Mouse (Mus musculus): ENCODE measurements around the gene Lnx1.

Lnx1 gene

DNA sequence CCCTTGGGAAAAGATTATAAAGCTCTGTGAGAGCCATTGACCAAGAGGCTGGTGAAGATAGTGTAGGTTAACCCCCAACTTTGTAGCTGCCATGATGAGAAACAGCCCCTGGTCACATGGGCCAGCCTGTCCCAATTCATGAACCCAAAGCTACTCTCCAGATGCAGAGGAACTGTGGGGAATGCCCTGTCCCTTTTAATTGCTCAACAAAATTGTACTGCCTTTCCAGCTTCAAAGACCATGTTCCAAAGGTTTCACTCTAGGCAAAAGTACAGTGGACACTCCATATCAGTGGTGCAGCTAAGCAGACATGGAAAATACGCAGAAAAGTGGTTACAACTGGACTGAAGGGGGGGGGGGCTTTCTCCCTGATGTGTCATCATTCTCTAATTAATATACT is 53.6 kb downstream of the Lnx1 start:
- no peak for DNase-seq (ENCODE audit: low spot score)

GRCm38 (mm10) chr5:74648216-74648615 is 54.5 kb downstream of the Lnx1 start:
- DNase-seq (ENCODE audit: low spot score): no peak

DNA sequence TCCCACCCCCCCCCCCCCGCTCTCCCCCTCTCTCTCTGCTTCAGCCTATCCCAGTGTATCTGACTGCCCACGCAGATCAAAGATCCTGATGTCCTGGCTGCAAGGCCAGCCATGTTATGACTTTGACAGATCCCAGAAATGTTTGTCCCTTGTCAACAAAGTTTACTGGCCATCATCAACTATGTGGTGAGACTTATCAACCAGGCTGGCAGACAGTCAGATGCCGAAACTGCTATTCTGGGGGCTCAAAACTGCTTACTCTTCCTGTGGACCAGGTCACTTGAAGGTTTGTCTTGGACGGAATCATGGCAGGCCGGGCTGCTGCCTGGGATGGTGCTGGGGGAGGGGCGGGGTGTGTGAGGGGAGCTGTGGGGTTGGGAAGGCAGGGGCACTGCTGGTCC is 55.1 kb downstream of the Lnx1 start:
- no peak for DNase-seq (ENCODE audit: low spot score)

DNA sequence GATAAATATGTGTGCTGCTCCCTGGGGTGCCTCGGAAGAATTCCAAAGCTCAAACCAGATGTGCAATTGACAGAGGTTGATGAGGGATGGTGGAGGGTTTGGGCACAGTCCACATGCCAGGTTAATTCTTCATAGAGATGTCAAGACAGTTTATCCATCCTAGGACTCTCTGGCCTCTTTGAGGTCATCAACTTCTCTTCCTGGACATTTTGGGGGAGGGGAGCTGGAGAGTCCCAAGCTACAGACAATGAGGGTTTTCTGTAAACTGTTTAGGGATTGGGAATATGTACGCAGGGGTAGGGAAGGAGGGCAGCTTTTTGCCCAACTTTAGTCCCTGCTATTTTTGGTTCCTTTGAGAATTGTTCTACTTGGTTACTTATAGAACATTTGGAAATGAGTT is 60.4 kb downstream of the Lnx1 start:
- no peak for DNase-seq (ENCODE audit: low spot score)

GRCm38 (mm10) chr5:74641000-74641399 is 61.7 kb downstream of the Lnx1 start:
- peak; percentile 90 for DNase-seq (ENCODE audit: low spot score)

DNA sequence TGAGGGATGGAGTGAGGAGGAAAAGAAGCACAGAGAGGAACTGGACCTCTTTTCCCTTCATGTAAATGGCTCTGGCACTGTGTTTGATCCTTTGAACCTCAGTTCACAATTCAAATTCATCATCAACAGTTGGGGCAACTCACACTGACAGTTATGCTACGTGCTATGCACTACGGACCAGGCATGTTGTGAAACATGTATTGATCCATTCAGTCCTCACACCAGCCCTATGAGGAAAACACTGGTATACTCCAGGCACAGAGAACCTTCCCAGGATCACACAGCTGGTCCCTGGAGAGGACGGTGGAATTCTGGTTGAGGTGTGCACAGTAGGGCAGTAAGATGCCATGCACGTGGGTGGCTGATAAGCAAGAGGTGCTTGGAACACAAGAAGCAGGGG is 62.2 kb downstream of the Lnx1 start:
- no peak for DNase-seq (ENCODE audit: low spot score)

GRCm38 (mm10) chr5:74639516-74639915 is 63.2 kb downstream of the Lnx1 start:
- DNase-seq (ENCODE audit: low spot score): no peak

GRCm38 (mm10) chr5:74634391-74634790 is 68.3 kb downstream of the Lnx1 start:
- no peak for DNase-seq (ENCODE audit: low spot score)

GRCm38 (mm10) chr5:74633453-74633852 is 69.3 kb downstream of the Lnx1 start:
- no peak for DNase-seq (ENCODE audit: low spot score)

DNA sequence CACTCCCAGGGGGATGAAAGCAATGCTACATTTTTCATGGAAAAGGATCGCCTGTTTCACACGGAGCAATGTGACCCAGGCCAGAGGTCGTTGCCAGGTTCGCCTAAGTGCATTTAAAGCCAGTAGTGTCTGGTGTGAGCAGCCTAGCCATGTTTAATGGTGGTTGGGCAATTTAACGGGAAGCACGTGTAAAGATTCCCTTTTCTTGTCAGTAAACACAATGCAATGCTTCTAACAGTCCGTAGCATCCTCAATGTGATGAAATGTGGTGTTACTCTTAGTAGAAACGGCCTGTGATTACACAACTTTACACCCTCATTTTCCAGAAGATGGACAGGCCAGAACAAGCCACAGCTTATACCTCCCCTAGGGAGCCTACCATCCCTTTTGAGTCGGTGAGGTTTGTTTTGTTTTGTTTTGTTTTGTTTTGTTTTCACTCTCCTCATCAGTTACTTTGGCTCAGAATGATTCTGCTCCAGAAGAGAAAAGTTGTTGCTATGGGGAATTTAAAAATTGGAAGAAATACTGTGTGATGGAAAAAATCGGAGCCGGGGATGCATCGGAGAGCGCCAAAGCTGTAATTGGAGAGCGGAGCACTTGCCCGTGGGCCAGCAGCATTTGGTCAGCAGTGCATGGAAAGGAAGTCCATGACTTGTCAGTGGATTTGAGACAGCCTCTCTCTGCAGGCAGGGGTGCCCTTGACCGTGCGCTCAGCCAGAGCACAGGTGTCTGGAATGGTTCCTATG is 70.2 kb downstream of the Lnx1 start:
- DNase-seq (ENCODE audit: low spot score): peak; percentile 54

GRCm38 (mm10) chr5:74628001-74628400 is 74.7 kb downstream of the Lnx1 start:
- no peak for DNase-seq (ENCODE audit: low spot score)

- DNase-seq (ENCODE audit: low spot score): no peak
Observed at GRCm38 (mm10) chr5:74624385-74624784, 78.3 kb downstream of the Lnx1 start.

DNA sequence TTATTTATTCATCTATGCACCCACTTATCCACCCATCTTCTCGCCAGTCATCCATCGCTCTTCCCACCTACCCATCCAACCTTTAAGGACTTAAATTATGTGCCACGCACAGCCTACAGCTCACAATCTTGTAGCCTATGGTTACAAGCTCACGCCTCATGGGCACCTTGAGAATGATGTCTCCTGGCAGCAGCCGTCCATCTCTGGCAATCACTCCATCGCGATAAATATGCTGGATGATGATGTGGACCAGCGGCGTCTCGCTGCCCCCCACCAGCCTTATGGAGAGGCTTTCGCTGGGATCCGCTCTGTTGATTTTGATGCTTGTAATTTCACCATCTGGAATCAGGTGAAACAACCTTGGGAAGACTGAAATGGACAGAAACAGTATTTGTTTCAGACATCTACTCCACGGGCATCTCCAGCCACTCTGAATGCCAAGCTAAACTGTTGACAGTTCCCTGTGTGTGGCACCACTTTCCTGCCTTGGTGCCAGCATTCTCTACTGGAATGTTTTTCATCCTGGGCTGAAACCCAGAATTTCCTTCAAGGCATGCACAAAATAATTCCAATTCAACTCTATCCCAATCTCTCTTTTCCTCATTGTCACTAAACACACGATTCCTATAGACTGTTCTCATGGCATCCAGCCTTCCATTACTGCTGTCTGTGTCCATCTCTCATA is 79.3 kb downstream of the Lnx1 start:
- peak; percentile 67 for DNase-seq (ENCODE audit: low spot score)

DNA sequence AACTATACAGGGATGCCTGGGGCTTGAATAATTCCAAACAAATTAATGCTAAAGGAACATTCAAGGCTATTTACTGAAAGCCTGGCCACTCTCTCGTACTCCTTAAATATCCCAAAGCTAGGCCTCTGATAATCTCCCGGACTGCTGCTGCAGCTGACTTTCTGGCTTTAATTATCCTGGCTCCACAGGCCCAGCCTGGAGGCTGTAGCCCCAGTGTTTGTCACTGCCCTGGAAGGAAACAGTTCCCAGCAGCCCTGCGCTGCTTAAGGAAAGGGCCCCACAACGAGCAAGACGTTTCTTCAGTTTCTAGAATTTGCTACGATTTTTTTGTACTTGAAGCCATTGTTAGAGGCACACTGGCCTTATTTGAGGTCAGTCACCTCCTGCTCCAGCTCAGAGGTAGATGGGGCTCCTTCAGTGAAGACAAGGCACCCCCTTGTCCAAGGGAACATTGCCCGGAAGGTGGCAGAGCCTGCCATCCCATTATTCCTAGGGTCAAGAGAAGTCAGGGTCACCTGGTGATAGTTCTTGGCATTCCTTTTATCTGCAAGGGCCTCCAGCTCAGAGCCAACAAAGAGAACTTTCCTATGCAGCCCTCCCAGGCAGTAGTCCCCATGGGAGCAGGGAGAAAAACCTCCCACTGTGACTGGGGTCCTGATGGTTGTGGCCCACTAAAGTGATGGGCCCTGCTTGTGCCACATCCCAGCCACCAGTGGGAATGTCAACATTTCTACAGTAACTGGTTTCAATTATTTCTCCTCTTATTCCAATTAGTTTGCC is 80.8 kb downstream of the Lnx1 start:
- DNase-seq (ENCODE audit: low spot score): no peak

GRCm38 (mm10) chr5:74618573-74619059 is 84.1 kb downstream of the Lnx1 start:
- DNase-seq (ENCODE audit: low spot score): peak; percentile 87

- peak; percentile 28 for DNase-seq (ENCODE audit: low spot score)
Observed at GRCm38 (mm10) chr5:74617816-74618572, 84.7 kb downstream of the Lnx1 start.

DNA sequence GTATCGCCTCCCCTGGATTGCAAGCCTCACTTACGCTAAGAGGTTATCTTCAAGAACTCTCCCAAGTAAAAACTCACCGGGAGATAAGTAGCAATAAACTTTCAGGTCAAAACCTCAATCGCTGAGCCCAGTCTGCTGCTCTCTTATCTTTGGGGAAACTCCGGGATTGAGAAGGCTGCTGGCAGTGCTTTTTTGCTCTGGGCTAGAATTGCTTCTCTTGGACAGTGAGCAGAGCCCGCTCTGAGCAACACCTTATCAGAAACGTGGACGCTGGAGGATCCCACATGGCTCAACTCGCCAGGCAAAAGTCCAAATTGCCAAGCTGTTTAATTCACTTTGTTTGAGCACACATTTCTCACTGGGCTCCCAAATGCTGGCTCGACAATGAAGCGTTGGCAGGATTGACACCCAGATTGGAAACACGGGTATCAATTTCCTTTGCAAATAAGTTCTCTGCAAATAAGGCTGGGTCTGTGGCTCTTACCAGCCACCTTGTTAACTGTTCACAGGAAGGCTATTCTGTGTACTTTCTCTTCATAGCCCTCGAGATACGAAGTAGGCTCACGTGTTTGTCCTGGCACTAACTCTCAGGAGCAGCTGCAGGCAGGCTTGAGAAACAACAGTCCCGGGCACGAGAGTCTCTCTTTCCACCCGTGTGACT is 89.1 kb downstream of the Lnx1 start:
- DNase-seq (ENCODE audit: low spot score): peak; percentile 46

DNA sequence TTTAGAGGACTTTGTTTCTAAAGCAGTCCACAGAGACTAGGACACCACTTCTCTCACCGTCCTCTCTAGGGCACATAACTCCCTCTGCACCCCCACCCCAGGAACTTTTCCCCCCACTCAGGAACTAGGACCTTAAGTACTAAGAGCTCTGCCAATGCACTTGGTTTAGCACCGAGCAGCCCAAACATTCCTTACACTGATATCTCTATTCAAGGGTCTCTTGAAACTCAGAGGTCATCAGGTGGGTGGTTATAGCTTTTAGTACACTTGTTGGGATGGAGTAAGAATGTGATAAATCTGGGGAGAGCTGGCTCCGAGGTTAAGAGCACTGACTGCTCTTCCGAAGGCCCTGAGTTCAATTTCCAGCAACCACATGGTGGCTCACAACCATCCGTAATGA is 90.0 kb downstream of the Lnx1 start:
- DNase-seq (ENCODE audit: low spot score): no peak

DNA sequence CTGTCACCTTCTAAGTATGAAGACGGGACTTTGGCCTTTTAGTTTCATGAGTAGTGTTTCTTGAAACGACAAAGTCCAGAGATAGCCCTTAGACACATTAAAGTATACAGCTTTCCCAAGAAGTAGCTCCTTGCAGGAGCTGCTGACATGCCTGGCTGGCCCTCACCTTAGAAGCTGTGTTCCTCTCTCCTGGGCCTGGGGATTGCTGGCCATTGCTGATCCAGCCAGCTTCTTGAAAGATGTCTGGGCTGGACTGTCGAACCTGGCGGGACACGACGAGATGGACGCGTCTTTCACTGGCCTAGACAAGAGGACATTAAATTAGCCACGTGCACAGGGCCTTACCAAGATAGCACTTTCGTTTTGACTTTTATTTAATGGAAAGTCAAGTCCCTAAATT is 92.2 kb downstream of the Lnx1 start:
- no peak for DNase-seq (ENCODE audit: low spot score)

- no peak for DNase-seq (ENCODE audit: low spot score)
Observed at GRCm38 (mm10) chr5:74606213-74606612, 96.5 kb downstream of the Lnx1 start.

GRCm38 (mm10) chr5:74603306-74603705 is 99.4 kb downstream of the Lnx1 start:
- no peak for DNase-seq (ENCODE audit: low spot score)

- DNase-seq (ENCODE audit: low spot score): no peak
Observed at GRCm38 (mm10) chr5:74602371-74602770, 100.3 kb downstream of the Lnx1 start.

All from adipocyte (in vitro differentiated cells).